Mouse (Mus musculus): Measurements from ENCODE around the gene Brip1. TPM values are rescaled to one million over a fixed set of nuclear protein-coding genes. Genes with fewer than 3 reads are reported as not detected.

Brip1 gene
- polyA plus RNA-seq, 1 experiment from 2014 or later: 0.79 TPM

DNA sequence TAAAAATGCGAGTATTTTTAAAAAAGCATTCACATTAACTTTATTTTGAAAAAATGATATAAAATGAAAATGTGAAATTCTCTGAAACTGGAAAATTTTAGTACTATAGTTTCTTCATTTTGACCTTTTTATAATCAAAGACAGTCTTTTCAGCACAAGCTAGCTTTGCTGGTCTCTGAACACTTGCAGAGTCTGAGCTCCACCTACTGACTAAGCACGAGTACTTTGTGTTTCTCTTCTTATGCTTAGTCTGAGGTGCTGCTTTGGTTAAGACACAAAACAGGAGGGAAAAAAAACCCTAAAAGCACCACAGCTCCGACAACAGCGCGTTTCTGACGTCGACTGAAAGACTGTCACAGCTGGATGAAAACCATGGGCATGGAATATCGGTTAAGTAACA is 133.8 kb downstream of the Brip1 start:
- no peaks in the 10 kb centered on the region for H3K9me3 ChIP-seq (ENCODE audit: low read length)
- no peaks in the 10 kb centered on the region for H3K36me3 ChIP-seq (ENCODE audit: insufficient read depth, low read length)
- no peak overlapping the region for H3K27ac ChIP-seq (ENCODE audit: low read length)
- peak; percentile 72 for TF ChIP-seq CTCF (IDR thresholded peaks at IDR 0.05)
- TF ChIP-seq EP300 (IDR thresholded peaks at IDR 0.05): no peak
- H3K9ac ChIP-seq (replicated peaks; ENCODE audit: low read depth): no peak overlapping the region
- H3K4me1 ChIP-seq (ENCODE audit: insufficient read depth, low read depth, low read length): no peaks in the 10 kb centered on the region
- WGBS: 70% methylated on average over 8 of the region's 8 CpGs
- no peaks in the 10 kb centered on the region for H3K27me3 ChIP-seq (replicated peaks; ENCODE audit: insufficient read depth, low read length)
- peak; percentile 86 for DNase-seq (ENCODE audit: low spot score)
- no peak for ATAC-seq
- no peak overlapping the region for H3K4me2 ChIP-seq (replicated peaks; ENCODE audit: low read depth, low read length)
- H3K4me3 ChIP-seq (ENCODE audit: low read depth, low read length): no peak overlapping the region

DNA sequence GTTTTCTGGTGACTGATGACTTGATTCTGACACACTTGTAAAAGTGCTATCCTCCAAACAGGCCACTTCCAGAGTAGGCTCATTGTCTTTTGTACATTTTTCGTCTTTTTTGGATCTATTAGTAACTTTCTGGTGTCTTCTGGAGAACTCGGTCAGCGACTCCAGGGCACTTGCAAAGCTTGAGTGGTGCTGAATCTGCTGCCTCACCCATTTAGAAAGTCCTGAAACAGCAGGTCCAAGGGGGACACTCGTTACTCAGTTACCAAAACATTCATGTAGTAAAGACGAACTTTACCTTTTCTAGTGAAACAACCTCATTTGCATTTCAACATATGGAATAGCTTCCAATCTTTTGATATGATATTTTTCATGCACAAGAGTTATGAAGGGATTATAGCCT is 136.1 kb downstream of the Brip1 start:
- no peaks in the 10 kb centered on the region for H3K36me3 ChIP-seq (ENCODE audit: insufficient read depth, low read length)
- H3K27ac ChIP-seq (ENCODE audit: low read length): no peak overlapping the region
- H3K4me2 ChIP-seq (replicated peaks; ENCODE audit: low read depth, low read length): no peak overlapping the region
- WGBS: 81% methylated on average over 5 of the region's 5 CpGs
- ATAC-seq: no peak
- no peak for DNase-seq (ENCODE audit: low spot score)
- H3K27me3 ChIP-seq (replicated peaks; ENCODE audit: insufficient read depth, low read length): no peaks in the 10 kb centered on the region
- H3K9me3 ChIP-seq (ENCODE audit: low read length): no peaks in the 10 kb centered on the region
- no peak overlapping the region for H3K9ac ChIP-seq (replicated peaks; ENCODE audit: low read depth)
- TF ChIP-seq EP300 (IDR thresholded peaks at IDR 0.05) (no peak), CTCF (IDR thresholded peaks at IDR 0.05) (no peak)
- H3K4me3 ChIP-seq (ENCODE audit: low read depth, low read length): no peak overlapping the region
- H3K4me1 ChIP-seq (ENCODE audit: insufficient read depth, low read depth, low read length): no peaks in the 10 kb centered on the region

DNA sequence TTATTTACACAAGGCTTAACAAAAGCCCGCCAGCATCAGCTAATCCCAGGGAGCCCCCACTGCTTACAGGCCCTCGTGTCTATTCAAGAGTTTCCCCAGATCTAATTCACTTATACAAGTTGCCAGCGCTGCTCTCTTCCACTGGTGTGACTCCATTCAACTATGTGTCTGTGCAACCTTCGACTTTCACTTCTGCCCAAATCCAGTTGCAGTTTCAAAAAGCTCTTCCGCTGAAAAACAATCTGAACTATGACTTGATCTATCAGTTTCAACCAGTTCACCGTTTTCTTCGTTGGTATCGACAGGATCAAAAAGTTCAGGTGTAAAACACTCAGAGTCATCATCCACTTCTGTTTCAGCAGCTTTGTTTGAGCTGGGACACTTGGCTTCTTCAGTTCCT is 139.8 kb downstream of the Brip1 start:
- DNase-seq (ENCODE audit: low spot score): no peak
- no peak for TF ChIP-seq CTCF (IDR thresholded peaks at IDR 0.05)
- TF ChIP-seq EP300 (IDR thresholded peaks at IDR 0.05): no peak
- Histone ChIP-seq H3K4me1 (ENCODE audit: insufficient read depth, low read depth, low read length) (no peaks in the 10 kb centered on the region), H3K9me3 (ENCODE audit: low read length) (no peaks in the 10 kb centered on the region), H3K36me3 (ENCODE audit: insufficient read depth, low read length) (no peaks in the 10 kb centered on the region), H3K4me2 (replicated peaks; ENCODE audit: low read depth, low read length) (no peak overlapping the region), H3K9ac (replicated peaks; ENCODE audit: low read depth) (no peak overlapping the region), H3K27me3 (replicated peaks; ENCODE audit: insufficient read depth, low read length) (no peaks in the 10 kb centered on the region), H3K27ac (ENCODE audit: low read length) (no peak overlapping the region), H3K4me3 (ENCODE audit: low read depth, low read length) (no peak overlapping the region)
- no peak for ATAC-seq
- 88% methylated on average over 8 of the region's 8 CpGs for WGBS

DNA sequence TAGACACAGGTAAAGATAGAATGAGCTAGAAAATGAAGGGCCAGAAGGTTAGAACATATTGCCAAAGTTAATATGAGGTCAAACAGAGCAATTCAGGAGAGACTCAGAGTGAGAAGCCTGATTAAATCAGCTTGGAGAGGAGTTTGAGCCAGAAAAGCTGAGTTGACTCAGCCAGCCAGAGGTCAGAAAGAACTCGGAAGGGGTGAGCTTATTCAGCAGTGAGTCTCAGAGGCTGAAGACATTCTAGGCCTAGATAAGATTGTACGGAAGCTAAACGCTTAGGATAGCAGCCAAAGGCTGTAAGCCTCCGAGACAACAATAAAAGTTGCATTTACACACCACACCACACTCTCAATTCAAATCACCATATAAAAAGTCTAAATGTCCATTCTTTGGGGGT is 141.9 kb downstream of the Brip1 start:
- Histone ChIP-seq H3K9me3 (ENCODE audit: low read length) (no peaks in the 10 kb centered on the region), H3K4me1 (ENCODE audit: insufficient read depth, low read depth, low read length) (no peaks in the 10 kb centered on the region), H3K27me3 (replicated peaks; ENCODE audit: insufficient read depth, low read length) (no peaks in the 10 kb centered on the region), H3K4me2 (replicated peaks; ENCODE audit: low read depth, low read length) (no peak overlapping the region), H3K9ac (replicated peaks; ENCODE audit: low read depth) (no peak overlapping the region), H3K36me3 (ENCODE audit: insufficient read depth, low read length) (no peaks in the 10 kb centered on the region), H3K27ac (ENCODE audit: low read length) (no peak overlapping the region), H3K4me3 (ENCODE audit: low read depth, low read length) (no peak overlapping the region)
- TF ChIP-seq CTCF (IDR thresholded peaks at IDR 0.05): no peak
- no peak for TF ChIP-seq EP300 (IDR thresholded peaks at IDR 0.05)
- 63% methylated on average over 4 of the region's 4 CpGs for WGBS
- no peak for ATAC-seq
- DNase-seq (ENCODE audit: low spot score): no peak

DNA sequence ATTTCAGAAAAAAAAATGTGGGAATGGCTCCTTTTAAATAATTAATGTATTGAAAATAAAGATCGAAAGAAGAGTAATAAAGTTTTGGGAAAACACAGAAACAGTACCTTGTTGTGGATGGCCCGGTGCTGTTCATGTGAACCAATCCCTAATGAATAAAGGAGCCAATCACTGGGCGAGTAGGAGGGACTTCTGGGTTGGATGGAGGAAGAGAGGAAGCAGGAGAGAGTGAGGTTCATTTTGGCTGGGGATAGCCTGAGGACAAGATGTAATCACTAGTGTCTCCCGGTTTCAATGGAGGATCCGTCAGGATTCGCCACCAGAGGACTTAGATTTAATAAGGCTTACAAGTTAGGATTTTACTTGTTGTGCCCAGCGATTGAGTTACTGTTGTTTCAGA is 145.2 kb downstream of the Brip1 start:
- no peak overlapping the region for H3K9ac ChIP-seq (replicated peaks; ENCODE audit: low read depth)
- no peaks in the 10 kb centered on the region for H3K4me1 ChIP-seq (ENCODE audit: insufficient read depth, low read depth, low read length)
- H3K4me3 ChIP-seq (ENCODE audit: low read depth, low read length): no peak overlapping the region
- no peak for TF ChIP-seq EP300 (IDR thresholded peaks at IDR 0.05)
- no peak for TF ChIP-seq CTCF (IDR thresholded peaks at IDR 0.05)
- no peaks in the 10 kb centered on the region for H3K9me3 ChIP-seq (ENCODE audit: low read length)
- WGBS: 75% methylated on average over 7 of the region's 7 CpGs
- H3K36me3 ChIP-seq (ENCODE audit: insufficient read depth, low read length): no peaks in the 10 kb centered on the region
- no peak overlapping the region for H3K27ac ChIP-seq (ENCODE audit: low read length)
- H3K27me3 ChIP-seq (replicated peaks; ENCODE audit: insufficient read depth, low read length): no peaks in the 10 kb centered on the region
- DNase-seq (ENCODE audit: low spot score) (no peak), ATAC-seq (no peak)
- no peak overlapping the region for H3K4me2 ChIP-seq (replicated peaks; ENCODE audit: low read depth, low read length)

DNA sequence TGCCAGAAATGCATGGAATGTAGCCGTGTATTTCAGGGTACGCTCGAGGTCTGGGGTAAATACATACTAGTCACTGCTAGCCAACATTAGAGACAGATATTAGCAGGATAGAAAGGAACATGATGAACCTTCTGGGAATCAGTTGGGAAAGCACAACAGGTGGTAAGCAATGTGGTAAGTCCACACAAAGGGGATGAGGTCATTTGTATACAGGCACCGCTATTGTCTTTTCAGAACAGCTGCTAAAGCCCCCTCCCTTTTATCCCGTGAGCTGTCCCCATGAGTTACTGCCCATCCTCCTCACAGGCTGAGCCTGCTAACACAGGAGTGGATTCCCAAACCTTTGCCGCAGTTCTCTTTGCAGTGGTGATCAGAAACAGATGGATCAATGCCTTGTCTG is 149.6 kb downstream of the Brip1 start:
- Histone ChIP-seq H3K4me2 (replicated peaks; ENCODE audit: low read depth, low read length) (no peak overlapping the region), H3K27me3 (replicated peaks; ENCODE audit: insufficient read depth, low read length) (no peaks in the 10 kb centered on the region), H3K9ac (replicated peaks; ENCODE audit: low read depth) (no peak overlapping the region), H3K9me3 (ENCODE audit: low read length) (no peaks in the 10 kb centered on the region), H3K27ac (ENCODE audit: low read length) (no peak overlapping the region), H3K4me1 (ENCODE audit: insufficient read depth, low read depth, low read length) (no peaks in the 10 kb centered on the region), H3K4me3 (ENCODE audit: low read depth, low read length) (no peak overlapping the region), H3K36me3 (ENCODE audit: insufficient read depth, low read length) (no peaks in the 10 kb centered on the region)
- 21% methylated on average over 6 of the region's 6 CpGs for WGBS
- peak; percentile 60 for ATAC-seq
- DNase-seq (ENCODE audit: low spot score): peak; percentile 30
- TF ChIP-seq EP300 (IDR thresholded peaks at IDR 0.05): 0 out of 2 replicates have a peak, but pooled peaks have one; percentile 21
- TF ChIP-seq CTCF (IDR thresholded peaks at IDR 0.05): no peak

Measured in lung, postnatal 0 days (tissue).